Mouse (Mus musculus) lung, postnatal 0 days (tissue): ENCODE measurements at regions not wholly inside any gene's neighbourhood (a gene's known extent, or its start where the extent isn't known, plus 50 kb on each side); places are given as distances from the start of the nearest gene placed in this dataset.

ENCODE experiments used
- ATAC-seq: fragments of 200-750 bp; cut with Nextera tagmentation; 2 replicates; pipeline ENCODE4 v1.8.0; 2017; ENCODE audit warnings: moderate library complexity
- DNase-seq: peaks from one replicate; pipeline ENCODE4 v3.0.0-alpha.2; 2016; ENCODE audit warnings: low spot score
- H3K27ac ChIP-seq: fragments of 300-500 bp; sonication (generic); 2 replicates; pipeline ENCODE4 v1.5.1; 2014; ENCODE audit warnings: antibody characterized with exemption, mild to moderate bottlenecking, low read length, mixed read lengths
- H3K27me3 ChIP-seq: fragments of 300-500 bp; sonication (generic); replicated peaks from 2 replicates; pipeline ENCODE4 v1.6.1; 2014; ENCODE audit warnings: low read length, mixed read lengths; ENCODE audit not compliant: insufficient read depth
- H3K36me3 ChIP-seq: fragments of 300-500 bp; sonication (generic); 2 replicates; pipeline ENCODE4 v1.6.1; 2014; ENCODE audit warnings: low read length, mixed read lengths; ENCODE audit not compliant: insufficient read depth
- H3K4me1 ChIP-seq: fragments of 300-500 bp; sonication (generic); 2 replicates; pipeline ENCODE4 v1.6.1; 2014; ENCODE audit warnings: antibody characterized with exemption, low read depth, low read length, mixed read lengths; ENCODE audit not compliant: insufficient read depth
- H3K4me2 ChIP-seq: fragments of 300-500 bp; sonication (generic); replicated peaks from 2 replicates; pipeline ENCODE4 v1.6.1; 2014; ENCODE audit warnings: low read depth, mild to moderate bottlenecking, low read length, moderate library complexity, mixed read lengths
- H3K4me3 ChIP-seq: fragments of 300-500 bp; sonication (generic); 2 replicates; pipeline ENCODE4 v1.5.1; 2014; ENCODE audit warnings: low read depth, low read length
- H3K9ac ChIP-seq: fragments of 300-500 bp; sonication (generic); replicated peaks from 2 replicates; pipeline ENCODE4 v1.6.1; 2014; ENCODE audit warnings: low read depth, mild to moderate bottlenecking
- H3K9me3 ChIP-seq: fragments of 300-500 bp; sonication (generic); 2 replicates; pipeline ENCODE4 v1.6.1; 2016; ENCODE audit warnings: low read length, mixed read lengths
- CTCF ChIP-seq: IDR thresholded peaks from 2 replicates; pipeline ENCODE4 v1.5.1; 2016; ENCODE audit warnings: antibody characterized with exemption, mild to moderate bottlenecking
- EP300 ChIP-seq: IDR thresholded peaks from 2 replicates; pipeline ENCODE4 v1.6.1; 2016; ENCODE audit warnings: antibody characterized with exemption, mild to moderate bottlenecking, control low read depth
- WGBS: fragments of 180-500 bp; shearing (Covaris S2); extraction: QIAGEN DNeasy Blood & Tissue Kit; methylation state at CpG from one replicate; pipeline ENCODE4 v1.1.7; 2014; 5-methylcytosine and 5-hydroxymethylcytosine counted together

- no peak for ATAC-seq
- Histone ChIP-seq H3K9me3 (no peaks in the 10 kb centered on the region), H3K27ac (no peak overlapping the region), H3K4me2 (no peak overlapping the region), H3K27me3 (no peaks in the 10 kb centered on the region), H3K4me3 (no peak overlapping the region), H3K36me3 (no peaks in the 10 kb centered on the region), H3K4me1 (no peaks in the 10 kb centered on the region), H3K9ac (no peak overlapping the region)
- WGBS: 82% methylated on average over 4 of the region's 4 CpGs
- TF ChIP-seq CTCF: no peak
- DNase-seq: no peak
These were observed 164.7 kb upstream of the Nectin3 start for GRCm38 (mm10) chr16:46663008-46663407.

GRCm38 (mm10) chr16:46655041-46655440 lies 156.7 kb upstream of the Nectin3 start:
- Histone ChIP-seq H3K4me3 (no peak overlapping the region), H3K4me2 (no peak overlapping the region), H3K27ac (no peak overlapping the region), H3K9me3 (no peaks in the 10 kb centered on the region), H3K27me3 (no peaks in the 10 kb centered on the region), H3K36me3 (no peaks in the 10 kb centered on the region), H3K4me1 (no peaks in the 10 kb centered on the region), H3K9ac (no peak overlapping the region)
- ATAC-seq (no peak), DNase-seq (no peak)
- TF ChIP-seq CTCF (no peak), EP300 (no peak)
- whole genome bisulfite sequencing: 88% methylated on average over 4 of the region's 4 CpGs

- Histone ChIP-seq H3K9me3 (no peaks in the 10 kb centered on the region), H3K27ac (no peak overlapping the region), H3K9ac (no peak overlapping the region), H3K27me3 (no peaks in the 10 kb centered on the region), H3K4me3 (no peak overlapping the region), H3K36me3 (no peaks in the 10 kb centered on the region), H3K4me2 (no peak overlapping the region), H3K4me1 (no peaks in the 10 kb centered on the region)
- ATAC-seq: no peak
- WGBS: 18% methylated on average over 2 of the region's 2 CpGs
- no peak for DNase-seq
- TF ChIP-seq EP300 (no peak), CTCF (no peak)
These were observed 127.5 kb upstream of the Nectin3 start for GRCm38 (mm10) chr16:46625807-46626206.

GRCm38 (mm10) chr16:46623246-46623645 lies 124.9 kb upstream of the Nectin3 start:
- WGBS: 81% methylated on average over 1 of the region's 1 CpGs
- Histone ChIP-seq H3K27me3 (no peaks in the 10 kb centered on the region), H3K4me1 (no peaks in the 10 kb centered on the region), H3K4me2 (no peak overlapping the region), H3K36me3 (no peaks in the 10 kb centered on the region), H3K9ac (no peak overlapping the region), H3K4me3 (no peak overlapping the region), H3K9me3 (no peaks in the 10 kb centered on the region), H3K27ac (no peak overlapping the region)
- DNase-seq (no peak), ATAC-seq (no peak)
- TF ChIP-seq CTCF (no peak), EP300 (no peak)

GRCm38 (mm10) chr16:46619871-46620270 lies 121.5 kb upstream of the Nectin3 start:
- DNase-seq: no peak
- no peaks in the 10 kb centered on the region for H3K36me3 ChIP-seq
- no peak for TF ChIP-seq EP300
- TF ChIP-seq CTCF: no peak
- no peak for ATAC-seq
- no peak overlapping the region for H3K4me2 ChIP-seq
- H3K4me3 ChIP-seq: no peak overlapping the region
- no peak overlapping the region for H3K27ac ChIP-seq
- no peaks in the 10 kb centered on the region for H3K4me1 ChIP-seq
- H3K27me3 ChIP-seq: no peaks in the 10 kb centered on the region
- 83% methylated on average over 2 of the region's 2 CpGs for WGBS
- no peaks in the 10 kb centered on the region for H3K9me3 ChIP-seq
- H3K9ac ChIP-seq: no peak overlapping the region

GRCm38 (mm10) chr16:46617544-46618335 lies 119.4 kb upstream of the Nectin3 start:
- peak; percentile 31 for DNase-seq
- no peak for ATAC-seq
- H3K27ac ChIP-seq: no peak overlapping the region
- H3K4me1 ChIP-seq: no peaks in the 10 kb centered on the region
- TF ChIP-seq EP300 (no peak), CTCF (no peak)
- H3K4me3 ChIP-seq: no peak overlapping the region
- no peak overlapping the region for H3K9ac ChIP-seq
- H3K36me3 ChIP-seq: no peaks in the 10 kb centered on the region
- no peaks in the 10 kb centered on the region for H3K9me3 ChIP-seq
- WGBS: 50% methylated on average over 13 of the region's 13 CpGs
- H3K4me2 ChIP-seq: no peak overlapping the region
- no peaks in the 10 kb centered on the region for H3K27me3 ChIP-seq

GRCm38 (mm10) chr16:46616606-46617005 lies 118.3 kb upstream of the Nectin3 start:
- no peaks in the 10 kb centered on the region for H3K9me3 ChIP-seq
- H3K4me1 ChIP-seq: no peaks in the 10 kb centered on the region
- H3K4me2 ChIP-seq: no peak overlapping the region
- H3K36me3 ChIP-seq: no peaks in the 10 kb centered on the region
- no peaks in the 10 kb centered on the region for H3K27me3 ChIP-seq
- H3K9ac ChIP-seq: no peak overlapping the region
- DNase-seq: no peak
- no peak for ATAC-seq
- H3K4me3 ChIP-seq: no peak overlapping the region
- no peak overlapping the region for H3K27ac ChIP-seq
- no peak for TF ChIP-seq EP300
- TF ChIP-seq CTCF: no peak
